Mouse (Mus musculus) CD4-positive helper T cell, adult 2 months (primary cell): ENCODE results near the gene Hoxd11.
A peak's percentile ranks its signal among the peaks of the same experiment; 100 is the strongest.

ENCODE experiments used
- DNase-seq: peaks from one replicate; pipeline ENCODE4 v3.0.0-alpha.2; 2012; ENCODE audit warnings: low read depth, missing footprints, low spot score

The Hoxd11 gene

DNA sequence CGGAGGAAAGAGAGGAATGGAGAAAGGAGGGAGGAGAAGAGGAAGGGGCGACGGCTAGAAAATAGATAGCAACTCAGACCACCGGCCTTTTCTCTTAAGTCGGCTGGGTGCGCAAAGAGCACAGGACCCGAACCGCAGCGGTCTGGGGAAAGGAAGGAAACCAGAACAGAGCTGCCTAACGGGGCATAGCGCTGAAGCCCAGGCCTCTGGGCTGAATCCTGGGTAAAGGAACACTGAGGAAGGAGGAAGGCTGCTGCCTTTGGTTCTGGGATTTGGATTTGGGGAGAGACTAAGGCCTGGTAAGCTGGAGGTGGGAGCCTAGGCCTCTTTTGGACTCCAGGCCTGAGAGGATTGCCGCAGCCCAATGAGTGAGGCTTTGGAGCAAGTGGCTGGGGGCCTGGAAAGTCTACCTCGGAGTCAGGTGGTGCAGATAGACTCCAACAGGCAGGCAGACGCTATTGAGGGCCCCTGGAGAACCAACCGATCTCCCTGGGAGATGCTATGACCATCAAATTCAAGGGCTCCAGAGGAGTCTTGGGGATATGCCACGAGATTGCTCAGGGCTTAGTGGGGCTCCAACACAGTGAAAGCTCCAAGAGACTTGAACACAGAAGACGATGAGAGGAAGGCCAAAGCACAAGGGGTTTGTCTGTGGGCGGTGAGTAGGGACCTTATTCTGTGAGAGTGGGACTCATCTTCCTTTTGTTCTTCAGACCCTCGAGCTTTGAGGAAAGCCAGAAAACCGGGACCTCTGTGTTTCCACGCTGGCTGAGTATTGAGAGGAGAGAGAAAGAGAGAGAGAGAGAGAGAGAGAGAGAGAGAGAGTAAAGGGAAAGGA is 1.4 kb downstream of the Hoxd11 start:
- DNase-seq, result no peak

DNA sequence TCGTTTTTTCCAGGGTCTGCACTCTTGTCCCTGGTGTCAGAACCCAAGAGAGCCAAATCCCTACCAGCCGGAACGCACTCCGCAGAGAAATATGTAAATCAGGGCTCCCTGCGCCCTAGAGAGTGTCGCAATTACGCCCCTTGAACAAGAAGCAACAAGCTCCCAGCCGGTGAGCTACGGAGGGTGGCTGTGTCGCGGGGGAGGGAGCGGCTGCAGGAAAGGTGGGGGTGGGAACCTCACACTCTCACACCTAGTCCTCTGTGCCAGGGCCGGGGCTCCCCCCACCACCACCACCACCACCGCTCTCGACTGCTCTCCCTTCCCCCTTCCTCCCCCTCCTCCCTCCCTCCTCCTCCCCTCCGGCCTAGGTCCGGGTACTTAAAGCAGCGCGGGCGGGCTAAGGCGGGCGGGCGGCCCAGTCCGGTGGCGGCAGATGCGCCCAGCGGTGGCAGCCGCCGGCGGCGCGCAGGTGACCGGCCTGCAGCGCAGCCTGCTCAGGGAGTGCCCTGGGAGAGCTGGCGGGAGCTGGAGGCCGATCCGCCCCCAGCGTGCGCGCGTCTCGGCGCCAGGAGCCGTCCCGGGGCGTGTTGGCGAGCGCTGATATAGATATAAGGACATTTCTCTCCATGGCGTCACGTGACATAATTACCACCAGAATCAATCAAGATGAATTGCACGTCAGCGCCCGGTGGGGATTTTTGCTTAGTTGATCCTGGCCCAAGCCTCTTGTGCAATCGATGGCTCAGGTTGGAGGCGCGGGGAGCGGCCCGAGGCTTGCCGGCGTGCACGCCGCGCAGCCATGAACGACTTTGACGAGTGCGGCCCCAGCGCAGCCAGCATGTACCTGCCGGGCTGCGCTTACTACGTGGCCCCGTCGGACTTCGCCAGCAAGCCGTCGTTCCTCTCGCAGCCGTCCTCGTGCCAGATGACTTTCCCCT is 2.5 kb downstream of the Hoxd11 start:
- no peak for DNase-seq

DNA sequence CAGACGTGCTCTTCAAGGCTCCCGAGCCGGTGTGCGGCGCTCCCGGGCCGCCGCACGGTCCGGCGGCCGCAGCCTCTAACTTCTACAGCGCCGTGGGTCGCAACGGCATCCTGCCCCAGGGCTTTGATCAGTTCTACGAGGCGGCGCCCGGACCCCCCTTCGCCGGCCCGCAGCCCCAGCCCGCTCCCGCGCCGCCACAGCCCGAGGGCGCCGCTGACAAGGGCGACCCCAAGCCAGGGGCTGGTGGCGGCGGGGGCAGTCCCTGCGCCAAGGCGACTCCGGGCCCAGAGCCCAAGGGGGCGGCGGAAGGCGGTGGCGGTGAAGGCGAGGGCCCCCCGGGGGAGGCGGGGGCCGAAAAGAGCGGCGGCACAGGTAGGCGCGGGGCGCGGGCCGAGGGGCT is 3.4 kb downstream of the Hoxd11 start:
- DNase-seq, result no peak

DNA sequence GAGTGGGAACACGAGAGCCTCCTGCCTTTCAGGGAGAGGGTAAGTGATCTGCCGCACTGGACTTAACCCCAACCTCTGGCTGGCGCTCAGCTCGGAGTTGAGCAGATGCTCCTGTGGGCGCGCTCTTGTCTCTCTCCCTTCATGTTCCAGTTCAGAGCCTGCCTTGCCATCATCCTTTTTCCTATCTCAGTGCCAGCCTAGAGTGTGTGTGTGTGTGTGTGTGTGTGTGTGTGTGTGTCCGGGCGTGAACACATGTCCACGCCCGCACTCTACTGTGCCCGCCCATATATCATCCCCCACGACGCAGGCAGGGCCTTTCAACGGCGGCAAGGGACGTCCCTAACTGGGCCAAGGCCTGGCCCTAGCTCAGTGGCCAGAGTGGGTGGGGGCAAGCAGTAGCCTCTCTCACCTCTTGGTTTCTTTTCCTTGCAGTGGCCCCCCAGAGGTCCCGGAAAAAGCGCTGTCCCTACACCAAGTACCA is 4.2 kb downstream of the Hoxd11 start:
- DNase-seq, result no peak

DNA sequence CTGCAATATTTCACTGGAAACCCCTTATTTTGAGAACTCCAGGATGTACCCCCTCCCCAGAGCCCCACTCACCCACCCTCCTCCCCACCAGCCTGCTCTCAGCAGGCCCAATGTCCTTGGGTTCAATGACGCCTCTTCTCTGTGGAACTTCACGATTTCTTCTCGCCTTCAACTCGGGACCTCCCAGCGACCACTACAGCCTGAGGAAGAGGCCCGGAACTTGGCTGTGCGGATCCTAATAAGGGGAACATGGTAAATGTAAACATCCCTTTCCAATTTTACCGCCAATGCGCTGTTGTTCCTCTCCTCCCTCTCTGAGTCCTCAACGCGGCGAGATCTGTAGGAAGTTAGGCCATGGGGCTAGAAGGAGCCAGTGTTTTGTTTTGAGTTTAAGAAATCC is 4.7 kb downstream of the Hoxd11 start:
- DNase-seq, result no peak

DNA sequence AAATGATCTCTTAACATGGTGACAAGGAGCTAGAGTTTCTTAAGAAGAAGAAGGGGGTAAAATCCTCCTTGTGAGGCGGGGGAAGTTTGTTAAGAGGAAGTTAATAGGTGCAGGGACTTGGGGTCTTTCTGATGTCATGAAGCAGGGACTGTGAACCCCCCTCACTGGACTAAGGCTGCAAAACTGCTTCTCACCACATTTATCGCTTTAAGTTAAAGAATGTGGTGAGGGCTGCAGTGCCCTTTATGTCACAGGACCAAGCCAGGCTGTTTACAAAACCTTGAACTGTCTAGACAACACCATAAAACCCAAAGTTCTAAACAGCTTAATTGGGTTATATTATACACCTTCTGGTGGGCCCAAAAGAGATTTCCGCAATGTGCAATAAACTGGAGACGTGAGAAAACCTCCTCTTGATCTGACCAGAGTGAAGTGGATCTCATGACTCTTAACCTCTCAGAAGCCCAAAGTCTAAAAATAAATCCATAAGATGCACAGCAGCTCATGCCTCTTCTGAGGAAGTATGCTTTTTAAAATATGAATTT is 5.8 kb downstream of the Hoxd11 start:
- DNase-seq, result no peak

DNA sequence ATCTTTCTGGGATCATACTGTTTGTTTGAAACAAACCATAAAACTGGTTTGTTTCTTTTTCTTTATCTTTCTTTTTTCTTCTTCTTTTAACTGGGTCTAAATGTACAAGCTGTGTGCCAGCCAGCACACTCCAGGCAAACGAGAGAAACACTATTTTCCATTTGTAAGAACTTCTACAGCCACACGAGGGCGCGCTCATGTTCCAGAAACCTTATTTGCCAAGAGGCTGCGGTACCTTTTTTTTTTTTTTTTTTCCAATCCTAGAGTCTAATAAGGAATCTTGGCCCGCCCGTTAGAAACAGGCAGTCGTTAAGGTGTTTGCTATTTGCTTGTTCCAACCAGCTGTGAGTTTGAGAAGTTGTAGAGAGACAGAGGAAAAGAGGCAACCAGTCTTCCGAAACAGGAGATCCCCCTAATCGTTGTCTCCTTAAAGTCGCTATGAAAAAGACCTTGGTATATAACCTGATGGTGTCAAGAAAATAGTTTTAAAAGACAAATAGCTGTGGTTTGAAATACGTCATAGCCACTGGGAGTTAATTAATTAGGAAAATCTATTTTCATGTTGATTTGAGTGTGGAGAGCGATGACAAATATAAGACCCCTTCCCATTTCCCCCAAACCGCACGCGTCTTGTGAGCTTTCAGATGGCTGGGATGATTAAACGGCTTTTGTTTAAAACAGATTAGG is 7.1 kb downstream of the Hoxd11 start:
- DNase-seq, result peak; percentile 36

DNA sequence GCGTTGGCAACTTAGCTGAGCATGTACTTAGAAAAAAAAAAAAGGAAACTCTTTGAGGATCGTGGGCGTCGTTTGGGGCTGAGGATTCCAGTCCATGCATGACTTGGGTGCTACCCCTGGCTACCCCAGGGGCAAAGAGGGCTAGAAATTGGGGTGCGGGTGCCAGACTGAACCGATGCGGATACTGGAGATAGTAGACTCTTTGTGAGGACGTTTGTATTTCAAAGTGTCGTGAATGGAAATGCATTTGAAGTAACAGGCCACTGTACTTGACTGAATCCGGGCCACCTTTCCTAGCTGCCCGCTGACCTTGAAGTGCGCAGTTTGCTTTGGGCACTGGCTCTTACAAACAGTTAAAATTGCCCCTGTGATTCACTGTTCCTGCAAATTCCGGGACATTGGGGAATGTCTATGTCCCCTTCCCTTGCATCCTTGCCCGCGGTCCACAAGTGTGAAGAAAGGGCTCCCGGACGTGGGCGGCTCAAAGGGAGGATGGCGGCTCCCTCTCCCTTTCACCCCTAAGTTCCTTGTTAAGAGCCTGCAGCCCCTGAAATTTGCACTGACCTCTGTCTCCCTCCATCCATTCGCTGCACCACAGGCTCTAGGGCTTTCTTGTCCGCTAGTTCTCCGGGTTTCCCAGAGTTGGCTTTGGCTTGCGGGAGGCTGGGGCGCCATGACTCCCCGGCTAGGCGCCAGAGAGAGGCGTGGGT is 7.8 kb downstream of the Hoxd11 start:
- DNase-seq, result no peak

DNA sequence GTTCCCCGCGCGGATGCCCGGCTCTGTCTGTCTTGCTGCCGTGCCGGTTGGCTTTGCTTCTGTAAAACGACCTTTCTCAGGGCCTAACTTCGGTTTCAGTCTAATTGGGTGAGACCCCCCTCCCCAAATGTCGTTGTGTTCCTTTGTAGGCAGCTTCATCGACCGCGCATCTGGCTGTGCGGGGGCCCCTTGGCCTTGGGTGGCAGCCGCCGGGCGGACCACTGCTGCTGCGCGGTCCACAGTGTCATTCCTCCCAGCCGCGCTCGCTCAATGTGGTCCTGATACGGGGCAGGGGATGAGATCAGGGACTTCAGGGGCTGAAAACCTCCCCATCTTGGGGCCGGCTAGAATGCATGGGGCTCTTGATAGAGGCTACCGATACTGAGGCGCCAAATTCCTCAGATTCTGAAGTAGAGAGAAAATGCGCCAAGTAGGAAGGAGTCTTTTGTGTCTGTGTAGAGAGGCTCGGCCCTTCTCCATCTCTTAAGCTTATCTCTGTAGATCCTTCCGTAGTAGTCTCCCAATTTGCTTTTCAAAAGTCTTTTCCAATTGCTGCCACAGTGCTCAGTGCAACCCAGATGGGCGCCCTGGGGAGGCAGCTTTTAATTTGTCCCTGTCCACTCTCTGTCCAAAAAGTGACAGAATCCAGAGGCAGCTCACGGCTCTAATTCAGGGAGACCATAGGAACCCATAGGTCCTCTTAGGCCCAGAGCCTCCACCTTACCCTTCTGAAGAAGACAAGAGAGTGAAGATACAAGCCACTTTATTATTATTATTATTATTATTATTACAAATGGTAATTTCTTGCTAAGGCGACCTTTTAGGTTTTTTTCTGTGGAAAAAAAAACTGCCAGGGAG is 8.6 kb downstream of the Hoxd11 start:
- DNase-seq, result no peak

DNA sequence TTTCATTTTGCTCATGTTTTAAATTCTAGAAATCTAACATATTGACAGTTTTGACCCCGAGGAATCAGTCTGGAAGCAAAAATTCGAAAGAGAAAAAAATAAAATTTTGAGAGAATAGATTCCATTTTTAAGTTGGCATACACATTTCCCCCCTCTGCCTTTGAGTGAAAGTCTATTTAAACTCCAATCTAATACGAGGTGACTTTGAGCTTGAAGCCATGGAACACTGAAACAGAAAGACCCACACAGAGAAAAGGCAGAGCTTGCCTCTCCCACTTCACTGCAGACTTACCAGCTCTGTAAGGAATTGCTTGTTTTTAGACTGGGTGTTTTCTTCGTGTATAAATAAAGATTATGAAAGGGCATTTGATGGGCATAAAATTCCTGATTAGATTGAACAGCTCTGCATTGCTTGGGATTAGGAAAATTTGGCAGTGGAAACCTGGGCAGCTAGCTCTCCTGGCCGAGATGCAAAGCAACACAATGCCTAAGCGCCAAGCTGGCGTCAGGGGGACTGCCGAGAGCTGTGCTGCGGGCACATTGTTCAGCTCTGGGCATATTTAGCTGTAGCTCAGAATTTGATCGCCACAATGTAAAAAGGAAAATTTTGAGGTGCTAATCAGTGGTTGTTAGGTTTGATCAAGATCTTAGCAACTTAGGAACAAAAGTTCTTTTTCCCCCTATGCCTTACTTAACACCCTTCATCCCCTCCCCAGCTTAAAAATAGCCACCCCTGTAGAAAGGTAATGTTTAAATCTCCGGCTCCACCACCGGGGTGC is 9.6 kb downstream of the Hoxd11 start:
- DNase-seq, result no peak

DNA sequence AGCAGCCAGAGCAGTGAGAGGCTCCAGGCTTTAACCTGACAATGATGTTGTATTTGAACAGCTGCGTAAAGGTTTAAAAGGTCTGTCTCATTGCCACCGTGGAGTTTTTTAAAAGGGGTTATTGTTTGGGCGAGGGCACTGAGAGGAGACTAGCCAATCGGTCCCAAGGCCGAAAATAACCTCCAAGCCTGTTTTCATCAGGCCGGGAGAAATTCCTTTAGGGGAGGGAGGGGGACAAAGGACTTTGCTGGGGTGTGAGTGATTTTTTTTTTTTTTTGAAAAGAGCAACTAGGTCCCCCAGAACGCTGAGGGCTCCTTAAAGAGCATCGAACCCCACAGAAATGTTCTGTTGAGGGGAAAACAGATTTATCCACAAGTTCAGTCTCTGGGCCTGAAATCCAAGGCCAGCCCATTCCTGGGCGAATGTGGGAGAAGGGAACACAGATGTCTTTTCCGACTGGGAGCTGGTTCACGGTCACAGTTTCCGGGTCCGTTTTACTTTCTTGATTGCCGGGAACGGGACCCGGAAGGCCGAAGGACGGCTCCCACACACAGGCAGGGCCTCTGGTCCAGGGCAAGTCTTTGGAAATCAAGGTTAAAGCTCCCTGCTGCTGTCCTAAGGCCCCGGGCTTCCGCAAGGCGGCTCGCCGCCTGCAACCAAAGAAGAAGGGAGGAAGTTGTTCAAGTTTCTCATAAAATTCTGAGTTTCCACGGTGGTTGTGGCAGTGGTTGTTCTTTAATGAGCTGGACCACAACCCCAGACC is 10.4 kb downstream of the Hoxd11 start:
- DNase-seq, result no peak

DNA sequence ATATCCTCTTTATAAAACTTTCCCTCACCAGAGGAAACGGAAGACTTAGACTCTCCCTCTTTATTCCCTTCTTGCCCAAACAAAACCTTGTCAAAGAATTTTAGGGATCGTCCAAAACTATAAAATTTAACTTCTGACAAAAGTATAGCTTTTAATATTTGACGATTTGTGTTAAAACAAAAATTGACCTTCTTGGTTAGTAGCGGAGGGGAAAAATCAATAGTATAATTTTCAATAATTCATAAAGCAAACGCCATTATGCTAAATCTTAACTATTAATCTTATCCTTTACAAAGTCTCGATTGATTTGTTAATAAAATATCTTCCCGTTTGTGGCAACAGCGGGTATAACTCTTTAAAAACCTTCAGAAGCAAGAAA is 11.0 kb downstream of the Hoxd11 start:
- DNase-seq, result no peak

DNA sequence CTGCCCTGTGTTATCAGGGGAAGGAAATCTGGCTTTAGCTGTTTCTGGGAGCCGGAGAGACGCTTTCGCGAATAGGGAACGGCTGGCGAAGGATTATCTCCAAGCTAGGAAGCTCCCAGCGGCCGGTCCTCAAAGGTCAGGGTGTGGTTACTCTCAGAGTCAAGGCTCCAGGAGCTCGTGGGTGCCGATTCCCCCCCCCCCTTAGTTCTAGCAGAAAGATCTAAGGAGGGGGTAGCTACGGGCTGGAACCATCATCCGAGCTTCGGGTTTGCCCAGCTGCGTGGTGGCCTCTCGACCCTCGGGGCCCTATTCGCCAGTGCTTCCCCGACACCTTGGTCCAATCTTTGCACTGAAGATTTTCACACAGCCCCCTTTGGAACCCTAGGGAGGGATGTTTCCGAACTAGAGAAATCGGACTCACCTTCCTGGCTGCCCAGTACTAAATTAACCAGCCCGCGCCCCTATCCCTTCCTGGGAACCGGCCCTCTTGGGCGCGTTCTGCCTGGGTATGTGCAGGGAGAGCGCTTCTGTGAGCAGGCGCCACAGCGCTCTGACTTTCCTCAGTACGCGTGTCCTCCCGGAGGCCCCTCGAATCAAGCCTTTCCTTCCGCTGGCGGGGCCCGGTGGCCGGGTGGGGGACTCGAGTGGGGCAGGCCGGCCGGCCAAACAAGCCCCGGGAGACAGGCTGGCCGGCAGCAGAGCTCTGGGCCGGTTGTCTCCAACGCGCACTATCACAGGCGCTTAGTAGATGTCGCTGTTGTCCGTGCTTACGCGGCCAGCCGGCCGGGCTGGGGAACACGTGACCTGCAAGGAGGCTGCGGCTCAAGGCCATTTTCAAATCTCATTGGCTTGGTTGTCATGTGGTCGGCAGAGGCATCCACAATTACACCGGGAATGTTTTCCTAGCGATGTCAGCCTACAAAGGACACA is 11.9 kb downstream of the Hoxd11 start, which contains the start of gene Hoxd10:
TSS of gene Hoxd10 (plus strand) at position 903 of the 930 bp plus-strand sequence.
- no peak for DNase-seq

DNA sequence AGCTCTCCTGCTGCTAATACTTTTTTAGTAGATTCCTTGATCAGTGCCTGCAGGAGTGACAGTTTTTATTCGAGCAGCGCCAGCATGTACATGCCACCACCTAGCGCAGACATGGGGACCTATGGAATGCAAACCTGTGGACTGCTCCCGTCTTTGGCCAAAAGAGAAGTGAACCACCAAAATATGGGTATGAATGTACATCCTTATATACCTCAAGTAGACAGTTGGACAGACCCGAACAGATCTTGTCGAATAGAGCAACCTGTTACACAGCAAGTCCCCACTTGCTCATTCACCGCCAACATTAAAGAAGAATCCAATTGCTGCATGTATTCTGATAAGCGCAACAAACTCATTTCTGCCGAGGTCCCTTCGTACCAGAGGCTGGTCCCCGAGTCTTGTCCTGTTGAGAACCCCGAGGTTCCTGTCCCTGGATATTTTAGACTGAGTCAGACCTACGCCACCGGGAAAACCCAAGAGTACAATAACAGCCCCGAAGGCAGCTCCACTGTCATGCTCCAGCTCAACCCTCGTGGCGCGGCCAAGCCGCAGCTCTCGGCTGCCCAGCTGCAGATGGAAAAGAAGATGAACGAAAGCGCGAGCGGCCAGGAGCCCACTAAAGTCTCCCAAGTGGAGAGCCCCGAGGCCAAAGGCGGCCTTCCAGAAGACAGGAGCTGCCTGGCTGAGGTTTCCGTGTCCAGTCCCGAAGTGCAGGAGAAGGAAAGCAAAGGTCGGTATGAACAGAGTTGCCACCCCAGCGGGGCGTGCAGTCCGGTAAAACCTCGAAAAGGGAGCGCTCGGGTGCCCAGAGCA is 12.8 kb downstream of the Hoxd11 start:
- no peak for DNase-seq

DNA sequence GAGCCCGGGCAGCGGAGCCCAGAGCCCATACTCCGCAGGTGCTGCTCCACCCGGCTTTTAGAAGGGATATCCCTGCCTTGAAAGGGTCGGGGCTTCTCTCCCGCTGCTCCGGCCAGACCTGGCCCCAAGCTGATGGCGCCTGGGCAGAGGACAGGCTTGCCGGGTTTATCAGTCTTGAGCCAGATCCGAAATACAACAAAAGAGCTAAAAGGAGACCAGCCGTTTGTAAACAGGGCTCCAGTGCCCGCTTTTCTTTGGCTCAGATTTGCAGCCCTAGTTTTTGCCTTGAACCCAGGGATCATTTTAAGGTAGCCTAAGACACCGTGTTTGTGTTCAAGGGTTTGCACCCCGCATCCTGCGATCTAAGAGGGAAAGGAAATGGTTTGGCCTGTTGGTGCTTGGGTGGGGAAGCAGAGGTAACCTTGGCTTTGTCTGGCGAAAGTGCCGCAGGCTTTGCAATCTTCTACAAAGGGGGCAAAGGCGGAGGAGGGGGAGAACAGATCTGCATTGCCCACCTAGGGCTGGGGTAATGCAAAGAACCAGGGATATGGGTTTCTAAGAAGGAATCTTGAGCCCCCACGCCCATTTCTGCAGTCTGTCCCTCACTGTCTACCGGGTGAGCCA is 13.6 kb downstream of the Hoxd11 start:
- no peak for DNase-seq

DNA sequence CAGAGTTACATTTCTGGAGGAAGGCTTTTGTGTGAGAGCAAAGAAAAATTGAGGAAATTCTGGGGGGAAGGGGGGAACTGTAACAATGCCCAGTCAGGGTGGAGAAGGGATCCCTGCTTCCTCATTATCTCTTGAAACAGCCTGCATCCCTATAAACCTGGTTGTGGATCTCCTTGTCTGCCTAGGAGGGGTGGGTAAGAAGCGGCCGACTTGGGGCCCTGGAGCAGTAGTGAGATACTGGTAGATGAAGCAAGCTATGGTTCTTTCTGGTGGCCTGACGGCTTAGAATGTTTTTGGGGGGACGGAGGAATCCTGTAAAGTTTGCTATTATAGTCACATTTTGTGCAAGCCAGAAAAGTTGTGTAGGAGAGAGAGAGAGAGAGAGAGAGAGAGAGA is 14.1 kb downstream of the Hoxd11 start:
- DNase-seq, result no peak
